Mouse (Mus musculus) forebrain, postnatal 0 days (tissue): ENCODE data around the gene Gpr27. TPM values are rescaled to one million over a fixed set of nuclear protein-coding genes. Genes with fewer than 3 reads are reported as not detected.

Source experiments
- ATAC-seq: fragments of 200-750 bp; cut with Nextera tagmentation; 2 replicates; pipeline ENCODE4 v1.8.0; 2017; ENCODE audit warnings: mild to moderate bottlenecking, moderate library complexity
- DNase-seq: peaks from one replicate; pipeline ENCODE4 v3.0.0-alpha.2; 2015
- H3K27ac ChIP-seq: fragments of 300-500 bp; sonication (generic); 2 replicates; pipeline ENCODE4 v1.5.1; 2014; ENCODE audit warnings: low read depth, mild to moderate bottlenecking, antibody characterized with exemption, low read length, moderate library complexity, mixed read lengths
- H3K27me3 ChIP-seq: fragments of 300-500 bp; sonication (generic); 2 replicates; pipeline ENCODE4 v1.6.1; 2014; ENCODE audit warnings: mild to moderate bottlenecking, low read length, mixed read lengths; ENCODE audit not compliant: insufficient read depth
- H3K36me3 ChIP-seq: fragments of 300-500 bp; sonication (generic); 2 replicates; pipeline ENCODE4 v1.6.1; 2014; ENCODE audit warnings: mild to moderate bottlenecking, moderate library complexity; ENCODE audit not compliant: insufficient read depth
- H3K4me1 ChIP-seq: fragments of 300-500 bp; sonication (generic); 2 replicates; pipeline ENCODE4 v1.6.1; 2014; ENCODE audit warnings: antibody characterized with exemption; ENCODE audit not compliant: insufficient read depth
- H3K4me2 ChIP-seq: fragments of 300-500 bp; sonication (generic); 2 replicates; pipeline ENCODE4 v1.6.1; 2014; ENCODE audit warnings: low read depth, mild to moderate bottlenecking, moderate library complexity
- H3K4me3 ChIP-seq: fragments of 300-500 bp; sonication (generic); 2 replicates; pipeline ENCODE4 v1.5.1; 2014; ENCODE audit warnings: low read depth, low read length, mixed read lengths
- H3K9ac ChIP-seq: fragments of 300-500 bp; sonication (generic); 2 replicates; pipeline ENCODE4 v1.6.1; 2014; ENCODE audit warnings: mild to moderate bottlenecking
- H3K9me3 ChIP-seq: fragments of 300-500 bp; sonication (generic); 2 replicates; pipeline ENCODE4 v1.6.1; 2016; ENCODE audit warnings: low read length
- CTCF ChIP-seq: sonication (generic); IDR thresholded peaks from 2 replicates; pipeline ENCODE4 v1.5.1; 2016; ENCODE audit warnings: antibody characterized with exemption, control low read depth, low read depth
- WGBS: fragments of 180-500 bp; shearing (Covaris S2); extraction: QIAGEN DNeasy Blood & Tissue Kit; methylation state at CpG from one replicate; pipeline ENCODE4 v1.1.7; 2014; 5-methylcytosine and 5-hydroxymethylcytosine counted together
- polyA plus RNA-seq: library from polyadenylated mRNA; unstranded; fragments of >200 nt; fragmentation: Nextera tagmentation; extraction: Ambion mirVana; gene quantifications from 2 replicates; pipeline ENCODE4 v1.2.1, GENCODE M21; 2015
- total RNA-seq: library from RNA; depleted of rRNA; stranded (reverse); fragments of >200 nt; gene quantifications from 2 replicates; pipeline ENCODE4 v1.2.3, GENCODE M21; 2014

Gene Gpr27
- total and polyA plus RNA-seq, 2 experiments from 2014 or later, result 38.5 to 127 TPM

- H3K9ac ChIP-seq, result no peak overlapping the region; the same call in 1 of the 2 replicates
- no peak for ATAC-seq
- no peak overlapping the region for H3K4me2 ChIP-seq
- no peaks in the 10 kb centered on the region for H3K9me3 ChIP-seq
- H3K4me1 ChIP-seq, result no peaks in the 10 kb centered on the region
- no peak for TF ChIP-seq CTCF
- H3K4me3 ChIP-seq, result no peak overlapping the region
- DNase-seq, result no peak
- peaks cover 10% of the 10 kb centered on the region; the same call in 1 of the 2 replicates for H3K36me3 ChIP-seq
- no peak overlapping the region for H3K27ac ChIP-seq
- WGBS, result 47% methylated on average over 5 of the region's 5 CpGs
- no peaks in the 10 kb centered on the region for H3K27me3 ChIP-seq
Measured at GRCm38 (mm10) chr6:99654343-99654742, 38.1 kb upstream of the Gpr27 start.

GRCm38 (mm10) chr6:99655488-99655887 lies 37.0 kb upstream of the Gpr27 start:
- WGBS, result 50% methylated on average over 7 of the region's 7 CpGs
- TF ChIP-seq CTCF, result no peak

GRCm38 (mm10) chr6:99656088-99656487 lies 36.4 kb upstream of the Gpr27 start:
- 95% methylated on average over 2 of the region's 2 CpGs for WGBS
- no peak overlapping the region for H3K4me3 ChIP-seq

More at GRCm38 (mm10) chr6:99655488-99655887, 37.0 kb upstream of the Gpr27 start:
- ATAC-seq (no peak), DNase-seq (no peak)
- Histone ChIP-seq H3K36me3 (peaks cover 2% of the 10 kb centered on the region; the same call in 1 of the 2 replicates), H3K4me2 (no peak overlapping the region), H3K27me3 (no peaks in the 10 kb centered on the region), H3K9ac (no peak overlapping the region), H3K4me1 (no peaks in the 10 kb centered on the region), H3K27ac (no peak overlapping the region), H3K9me3 (no peaks in the 10 kb centered on the region), H3K4me3 (no peak overlapping the region)

GRCm38 (mm10) chr6:99658586-99658985 lies 33.9 kb upstream of the Gpr27 start:
- no peaks in the 10 kb centered on the region for H3K4me1 ChIP-seq
- no peak overlapping the region for H3K27ac ChIP-seq
- no peaks in the 10 kb centered on the region for H3K9me3 ChIP-seq
- TF ChIP-seq CTCF, result no peak
- no peak for DNase-seq
- H3K4me3 ChIP-seq, result no peak overlapping the region
- WGBS, result 72% methylated on average over 10 of the region's 10 CpGs
- no peaks in the 10 kb centered on the region for H3K27me3 ChIP-seq
- H3K4me2 ChIP-seq, result no peak overlapping the region
- H3K36me3 ChIP-seq, result no peaks in the 10 kb centered on the region
- H3K9ac ChIP-seq, result no peak overlapping the region
- peak; percentile 43; the same call in 1 of the 2 replicates for ATAC-seq

More at GRCm38 (mm10) chr6:99656088-99656487, 36.4 kb upstream of the Gpr27 start:
- H3K27ac ChIP-seq, result no peak overlapping the region
- TF ChIP-seq CTCF, result no peak
- no peak overlapping the region for H3K4me2 ChIP-seq
- no peaks in the 10 kb centered on the region for H3K27me3 ChIP-seq
- no peaks in the 10 kb centered on the region for H3K4me1 ChIP-seq
- H3K9me3 ChIP-seq, result no peaks in the 10 kb centered on the region
- no peaks in the 10 kb centered on the region for H3K36me3 ChIP-seq
- H3K9ac ChIP-seq, result no peak overlapping the region
- DNase-seq, result no peak
- no peak for ATAC-seq

- TF ChIP-seq CTCF, result no peak
- no peaks in the 10 kb centered on the region for H3K9me3 ChIP-seq
- no peak overlapping the region for H3K4me2 ChIP-seq
- H3K27ac ChIP-seq, result no peak overlapping the region
- no peaks in the 10 kb centered on the region; the same call in 1 of the 2 replicates for H3K4me1 ChIP-seq
- H3K9ac ChIP-seq, result no peak overlapping the region
- no peaks in the 10 kb centered on the region for H3K27me3 ChIP-seq
- H3K4me3 ChIP-seq, result no peak overlapping the region
- DNase-seq, result no peak
- 45% methylated on average over 3 of the region's 3 CpGs for WGBS
- H3K36me3 ChIP-seq, result no peaks in the 10 kb centered on the region
- no peak; the same call in 1 of the 2 replicates for ATAC-seq
Measured at GRCm38 (mm10) chr6:99660443-99660842, 32.0 kb upstream of the Gpr27 start.

GRCm38 (mm10) chr6:99663232-99663631 lies 29.2 kb upstream of the Gpr27 start:
- no peaks in the 10 kb centered on the region for H3K27me3 ChIP-seq
- no peak for ATAC-seq
- 83% methylated on average over 8 of the region's 8 CpGs for WGBS
- H3K4me1 ChIP-seq, result peaks cover 12% of the 10 kb centered on the region
- no peak overlapping the region for H3K4me2 ChIP-seq
- no peak overlapping the region for H3K4me3 ChIP-seq
- H3K9ac ChIP-seq, result no peak overlapping the region
- no peaks in the 10 kb centered on the region for H3K9me3 ChIP-seq
- DNase-seq, result no peak
- no peak for TF ChIP-seq CTCF
- H3K27ac ChIP-seq, result no peak overlapping the region
- H3K36me3 ChIP-seq, result no peaks in the 10 kb centered on the region

- ATAC-seq (no peak), DNase-seq (no peak)
- no peaks in the 10 kb centered on the region for H3K9me3 ChIP-seq
- H3K36me3 ChIP-seq, result no peaks in the 10 kb centered on the region
- peak overlapping the region; percentile 69; the same call in 1 of the 2 replicates for H3K27ac ChIP-seq
- H3K9ac ChIP-seq, result peak overlapping the region; percentile 77
- H3K4me1 ChIP-seq, result peaks cover 34% of the 10 kb centered on the region
- H3K27me3 ChIP-seq, result no peaks in the 10 kb centered on the region
- peak overlapping the region; percentile 67 for H3K4me3 ChIP-seq
- TF ChIP-seq CTCF, result no peak
- 27% methylated on average over 16 of the region's 16 CpGs for WGBS
- H3K4me2 ChIP-seq, result peak overlapping the region; percentile 96
Measured at GRCm38 (mm10) chr6:99665457-99666317, 26.8 kb upstream of the Gpr27 start.
